Mouse (Mus musculus) olfactory bulb, adult 2 months (tissue): Measurements from ENCODE around the gene 1600002K03Rik. TPM values are rescaled to one million over a fixed set of nuclear protein-coding genes. Genes with fewer than 3 reads are reported as not detected.
A peak's percentile ranks its signal among the peaks of the same experiment; 100 is the strongest.

Experiments used
- H3K27ac ChIP-seq: fragments of 200-500 bp; 2 replicates; pipeline ENCODE4 v1.5.1; 2012; ENCODE audit warnings: low read depth, low read length; ENCODE audit not compliant: insufficient read depth
- H3K4me1 ChIP-seq: fragments of 200-500 bp; 2 replicates; pipeline ENCODE4 v1.6.1; 2012; ENCODE audit warnings: low read length; ENCODE audit not compliant: control insufficient read depth, insufficient read depth
- H3K4me3 ChIP-seq: fragments of 200-500 bp; 2 replicates; pipeline ENCODE4 v1.5.1; 2012; ENCODE audit warnings: mild to moderate bottlenecking, low read depth, low read length, moderate library complexity; ENCODE audit not compliant: insufficient read depth
- CTCF ChIP-seq: fragments of 200-500 bp; IDR thresholded peaks from 2 replicates; pipeline ENCODE4 v1.5.1; 2012; ENCODE audit warnings: low read depth, mild to moderate bottlenecking, low read length, moderate library complexity; ENCODE audit not compliant: insufficient read depth
- POLR2A ChIP-seq: fragments of 200-500 bp; IDR thresholded peaks from 2 replicates; pipeline ENCODE4 v1.6.1; 2012; ENCODE audit warnings: mild to moderate bottlenecking, low read depth, low read length, moderate library complexity; ENCODE audit not compliant: insufficient read depth
- WGBS: fragments of 180-500 bp; shearing (Covaris S2); methylation state at CpG from one replicate; pipeline ENCODE4 v1.1.7; 2018; 5-methylcytosine and 5-hydroxymethylcytosine counted together
- polyA plus RNA-seq: library from polyadenylated mRNA; stranded (reverse); fragments of >200 nt; gene quantifications from 2 replicates; pipeline ENCODE4 v1.2.4, GENCODE M21; 2012; ENCODE audit warnings: low replicate concordance; ENCODE audit not compliant: missing spikeins, insufficient read depth, insufficient read length

Gene 1600002K03Rik
- polyA plus RNA-seq, 1 experiment, result not detected

DNA sequence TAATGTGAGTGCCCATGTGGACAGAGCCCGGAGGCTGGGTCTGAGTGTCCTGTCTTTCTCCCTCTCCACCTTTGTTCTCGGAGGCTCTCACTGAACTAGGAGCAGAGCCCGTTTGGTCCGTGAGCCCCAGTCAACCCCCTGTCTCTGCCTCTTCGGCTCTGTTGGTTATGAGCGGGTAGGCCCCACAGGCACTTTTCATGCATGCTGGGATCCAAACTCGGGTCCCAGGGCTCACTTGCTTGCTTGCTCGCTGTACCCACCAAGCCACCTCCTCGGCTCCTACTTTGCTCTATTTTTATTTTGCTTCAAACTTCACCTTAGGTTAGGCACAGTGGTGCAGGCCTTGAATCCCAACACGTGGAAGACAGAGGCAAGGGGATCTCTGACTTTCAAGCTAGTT lies 15.0 kb downstream of the 1600002K03Rik start:
- H3K4me3 ChIP-seq, result no peak overlapping the region
- H3K27ac ChIP-seq, result no peak overlapping the region
- 90% methylated on average over 10 of the region's 10 CpGs for WGBS
- TF ChIP-seq POLR2A (no peak), CTCF (0 out of 2 replicates have a peak, but pooled peaks have one; percentile 10)
- peaks cover 12% of the 10 kb centered on the region; the same call in 1 of the 2 replicates for H3K4me1 ChIP-seq

DNA sequence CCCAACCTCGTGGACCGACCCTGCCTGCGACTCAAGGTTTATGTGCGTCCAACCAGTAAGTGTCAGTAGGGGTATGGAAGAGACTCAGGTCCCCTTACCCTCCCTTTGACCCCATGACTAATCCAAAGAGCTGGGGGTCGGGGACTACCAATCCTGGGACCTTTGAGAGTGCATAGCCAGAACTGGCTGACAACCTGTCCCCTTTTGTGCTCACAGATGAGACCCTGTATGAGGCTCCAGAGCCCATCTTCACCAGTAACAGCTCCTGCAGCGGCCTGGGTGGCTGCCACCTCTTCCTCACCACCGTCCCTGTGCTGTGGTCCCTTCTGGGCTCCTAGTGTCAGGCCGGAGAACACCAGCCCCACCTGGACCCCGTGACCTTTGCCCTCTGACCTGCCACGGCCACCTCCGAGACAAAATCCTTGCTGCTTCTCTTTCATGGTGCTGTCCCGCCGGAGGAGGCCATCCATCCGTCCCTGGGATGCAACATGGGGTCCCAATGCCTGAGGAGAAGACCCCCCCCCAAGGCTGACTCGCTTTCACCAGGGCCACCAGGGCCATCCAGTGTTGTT lies 15.8 kb downstream of the 1600002K03Rik start:
- TF ChIP-seq CTCF (no peak), POLR2A (no peak)
- Histone ChIP-seq H3K27ac (no peak overlapping the region), H3K4me3 (no peak overlapping the region), H3K4me1 (peaks cover 12% of the 10 kb centered on the region; the same call in 1 of the 2 replicates)
- 84% methylated on average over 15 of the region's 15 CpGs for WGBS

DNA sequence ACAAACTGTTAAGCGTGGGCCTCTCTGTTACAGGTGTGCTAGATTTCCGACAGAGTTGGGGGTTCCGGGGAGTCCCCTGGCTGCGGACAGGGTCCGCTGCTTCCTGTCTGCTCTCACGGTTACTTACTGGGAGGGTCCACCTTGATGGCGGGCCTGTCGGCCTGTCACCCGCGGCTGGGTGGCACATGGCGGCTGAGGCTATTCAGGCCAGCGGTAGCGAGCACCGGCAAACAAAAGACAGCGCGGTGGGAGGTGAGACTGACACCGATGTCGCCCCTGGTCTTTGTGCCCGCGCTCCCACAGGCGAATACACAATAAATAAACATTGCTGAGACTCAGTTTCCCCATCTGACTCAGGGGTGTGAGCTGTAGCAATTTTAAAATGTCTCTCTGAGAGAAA lies 17.3 kb downstream of the 1600002K03Rik start:
- peaks cover 12% of the 10 kb centered on the region; the same call in 1 of the 2 replicates for H3K4me1 ChIP-seq
- TF ChIP-seq CTCF, result no peak
- no peak for TF ChIP-seq POLR2A
- 36% methylated on average over 21 of the region's 21 CpGs for WGBS
- peak overlapping the region; percentile 47 for H3K4me3 ChIP-seq
- H3K27ac ChIP-seq, result peak overlapping the region; percentile 4; the same call in 1 of the 2 replicates

DNA sequence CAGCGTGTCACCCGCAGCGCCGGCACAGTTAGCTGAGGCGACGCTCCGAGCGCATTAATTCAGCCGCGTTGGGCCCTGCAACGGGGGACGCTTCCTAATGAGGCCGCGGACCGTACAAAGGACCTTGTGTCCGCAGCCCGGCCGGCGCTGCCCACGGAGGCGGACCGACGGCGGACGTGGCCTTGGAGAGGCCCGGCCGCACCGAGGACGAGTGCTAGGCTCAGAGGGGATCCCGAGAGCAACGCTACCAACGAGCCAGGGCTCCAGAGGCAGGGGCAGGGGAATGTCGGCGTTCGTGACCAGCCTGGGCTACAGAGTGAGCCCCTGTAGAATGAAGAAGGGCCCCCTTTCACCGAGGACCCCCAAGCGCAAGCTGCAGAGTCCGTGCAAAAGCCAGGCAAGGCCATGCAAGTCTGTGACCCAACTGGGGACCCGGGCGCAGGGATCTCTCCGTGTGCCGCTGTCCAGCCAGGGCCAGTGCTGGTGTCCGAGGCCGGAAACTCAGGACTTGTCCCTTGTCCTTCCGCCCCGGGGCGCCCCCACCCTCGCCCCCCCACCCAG lies 17.8 kb downstream of the 1600002K03Rik start:
- Histone ChIP-seq H3K4me1 (peaks cover 9% of the 10 kb centered on the region; the same call in 1 of the 2 replicates), H3K4me3 (peak overlapping the region; percentile 47), H3K27ac (peak overlapping the region; percentile 4; the same call in 1 of the 2 replicates)
- WGBS, result 7% methylated on average over 48 of the region's 48 CpGs
- TF ChIP-seq CTCF, result no peak
- no peak for TF ChIP-seq POLR2A

DNA sequence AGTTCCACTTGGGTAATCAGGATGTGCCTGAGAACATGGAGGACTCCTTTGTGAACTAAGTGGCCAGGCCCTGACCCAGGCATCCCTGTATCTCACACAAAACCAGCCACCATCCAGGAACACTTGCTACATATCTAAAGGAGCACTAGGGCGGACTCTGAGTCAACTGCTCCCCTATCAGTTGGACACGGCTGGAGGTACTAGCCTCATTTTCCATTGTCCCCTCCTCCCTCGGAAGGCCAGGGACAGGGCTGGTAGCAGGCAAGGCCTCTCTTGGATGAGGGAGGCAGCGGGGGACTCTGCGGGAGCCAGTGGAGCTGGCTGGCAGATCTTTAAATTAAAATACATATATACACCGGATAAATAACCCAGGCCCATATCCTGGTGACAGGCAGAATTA lies 21.2 kb downstream of the 1600002K03Rik start:
- Histone ChIP-seq H3K4me3 (no peak overlapping the region), H3K4me1 (peaks cover 9% of the 10 kb centered on the region; the same call in 1 of the 2 replicates), H3K27ac (no peak overlapping the region)
- no peak for TF ChIP-seq CTCF
- no peak for TF ChIP-seq POLR2A
- 88% methylated on average over 6 of the region's 6 CpGs for WGBS

DNA sequence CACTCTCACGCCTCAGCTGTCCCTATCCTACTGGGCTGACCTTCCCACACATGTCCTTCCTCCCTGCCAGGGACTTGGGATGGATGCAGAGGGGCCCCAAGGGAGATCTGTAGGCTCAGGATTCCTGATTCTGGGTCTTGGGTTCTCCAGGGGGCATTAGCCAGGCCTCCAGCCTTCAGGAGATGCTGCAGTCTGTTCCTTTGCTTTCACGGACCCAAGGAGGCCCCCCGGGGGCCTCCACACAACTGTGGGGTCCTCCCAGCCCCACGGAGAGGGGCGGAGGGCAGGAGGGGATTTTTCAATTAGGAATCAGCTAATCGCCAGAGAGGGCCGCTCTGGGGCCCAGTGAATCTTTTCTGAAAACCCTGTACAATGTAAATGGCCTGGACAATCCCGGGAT lies 21.7 kb downstream of the 1600002K03Rik start:
- WGBS, result 64% methylated on average over 8 of the region's 8 CpGs
- Histone ChIP-seq H3K27ac (no peak overlapping the region), H3K4me3 (no peak overlapping the region), H3K4me1 (peaks cover 9% of the 10 kb centered on the region; the same call in 1 of the 2 replicates)
- TF ChIP-seq CTCF (no peak), POLR2A (no peak)

DNA sequence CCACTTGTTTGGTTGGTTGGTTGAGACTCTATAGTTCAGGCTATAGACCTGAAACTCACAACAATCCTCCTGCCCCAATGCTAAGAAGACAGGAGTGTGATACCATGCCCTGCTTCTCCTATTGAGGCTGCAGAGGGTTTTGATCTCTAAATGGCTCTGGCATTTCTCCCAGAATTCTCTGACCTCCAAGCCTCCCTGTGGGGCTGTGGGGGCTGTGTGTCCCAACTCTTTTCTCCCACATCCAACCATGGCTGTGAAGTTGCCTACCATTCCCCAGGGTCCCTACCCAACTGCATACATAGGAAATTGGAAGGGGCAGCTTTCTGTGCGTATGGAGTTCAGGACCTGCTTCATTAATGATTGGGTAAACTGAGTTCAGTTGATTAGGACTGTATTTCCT lies 23.4 kb downstream of the 1600002K03Rik start:
- H3K4me1 ChIP-seq, result no peaks in the 10 kb centered on the region
- no peak overlapping the region for H3K27ac ChIP-seq
- no peak overlapping the region for H3K4me3 ChIP-seq
- no peak for TF ChIP-seq CTCF
- no peak for TF ChIP-seq POLR2A
- WGBS, result 85% methylated on average over 1 of the region's 1 CpGs

DNA sequence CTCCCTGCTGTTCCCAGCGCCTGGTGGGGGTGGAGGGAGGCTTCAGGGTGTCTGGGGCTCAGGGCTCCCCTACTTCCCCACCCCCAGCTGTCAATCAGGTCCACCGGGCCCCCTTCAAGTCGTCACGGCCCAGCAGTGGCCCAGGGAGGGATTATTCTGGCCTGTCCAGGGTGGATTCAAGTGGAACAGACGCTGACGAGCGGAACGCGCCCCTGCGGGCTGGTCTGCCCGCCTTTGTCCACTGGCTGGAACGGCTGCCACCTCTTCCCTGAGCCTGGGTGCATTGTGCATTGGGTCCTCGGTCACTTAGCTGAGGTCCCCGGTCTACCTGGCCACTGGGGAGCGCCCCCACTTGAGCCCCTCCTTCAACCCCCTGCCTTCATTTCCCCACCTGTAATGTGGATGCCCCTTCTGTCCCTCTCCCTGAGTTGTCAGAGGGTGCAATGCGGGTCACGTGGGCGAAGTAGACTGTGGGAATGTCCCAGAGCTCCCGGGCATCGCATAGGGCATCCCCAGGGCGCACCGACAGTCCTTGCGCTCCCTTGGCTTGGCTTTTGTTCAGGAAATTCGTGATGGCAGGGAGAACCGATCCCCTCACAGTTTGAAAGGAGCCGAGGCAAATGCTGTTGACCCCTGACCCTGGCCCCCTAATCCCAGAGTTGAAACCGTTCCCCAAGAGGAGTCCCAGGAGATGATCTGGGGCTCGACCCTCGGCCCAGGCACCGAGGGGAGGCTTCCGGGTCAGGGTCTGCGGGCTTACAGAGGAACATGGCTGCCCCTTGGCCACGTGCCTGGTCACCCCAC lies 24.2 kb downstream of the 1600002K03Rik start:
- TF ChIP-seq CTCF, result no peak
- no peak for TF ChIP-seq POLR2A
- 66% methylated on average over 33 of the region's 33 CpGs for WGBS
- Histone ChIP-seq H3K4me3 (no peak overlapping the region), H3K4me1 (no peaks in the 10 kb centered on the region), H3K27ac (no peak overlapping the region)
